Mouse (Mus musculus): Measurements from ENCODE around the gene Ankrd22. TPM values are rescaled to one million over a fixed set of nuclear protein-coding genes. Genes with fewer than 3 reads are reported as not detected.

Gene Ankrd22
- polyA plus RNA-seq, 1 experiment from 2014 or later = 1.6 TPM

DNA sequence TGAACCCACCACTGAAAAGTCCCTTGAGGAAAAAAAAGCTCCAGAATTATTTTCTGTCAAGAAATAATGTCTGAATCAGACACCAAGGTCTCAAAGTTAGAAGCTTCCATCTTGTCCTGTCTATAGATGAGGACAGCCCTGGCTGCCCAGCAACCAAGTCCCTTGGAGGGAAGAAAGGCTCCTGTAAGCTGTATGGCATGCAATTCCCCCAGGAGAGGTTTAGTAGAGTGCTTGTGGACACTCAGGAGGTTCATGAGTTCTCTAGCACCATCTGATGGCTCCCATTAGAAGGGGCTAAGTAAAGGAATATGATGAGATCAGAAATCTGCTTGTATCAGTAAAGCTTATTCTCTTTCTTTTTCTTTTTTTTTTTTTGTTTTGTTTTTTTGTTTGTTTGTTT lies 3.3 kb upstream of the Ankrd22 start:
- H3K27me3 ChIP-seq (replicated peaks; ENCODE audit: control insufficient read depth, insufficient read depth, low read length) = no peaks in the 10 kb centered on the region
- no peak overlapping the region for H3K4me2 ChIP-seq (ENCODE audit: low read length)
- no peaks in the 10 kb centered on the region for H3K9me3 ChIP-seq (ENCODE audit: control insufficient read depth, low read length)
- ATAC-seq (replicated peaks; ENCODE audit: low FRiP score, low TSS enrichment, low read depth) (no peak), DNase-seq (ENCODE audit: low spot score) (no peak)
- H3K27ac ChIP-seq (ENCODE audit: low read depth) = no peak overlapping the region
- 0 out of 2 replicates have a peak, but pooled peaks cover 3% of the 10 kb centered on the region for H3K4me1 ChIP-seq (replicated peaks; ENCODE audit: control insufficient read depth, insufficient read depth, low read length)
- no peak overlapping the region for H3K9ac ChIP-seq (ENCODE audit: low read length)
- no peaks in the 10 kb centered on the region for H3K36me3 ChIP-seq (ENCODE audit: control insufficient read depth, insufficient read depth, low read length)
- no peak overlapping the region for H3K4me3 ChIP-seq (ENCODE audit: low read depth, low read length)

DNA sequence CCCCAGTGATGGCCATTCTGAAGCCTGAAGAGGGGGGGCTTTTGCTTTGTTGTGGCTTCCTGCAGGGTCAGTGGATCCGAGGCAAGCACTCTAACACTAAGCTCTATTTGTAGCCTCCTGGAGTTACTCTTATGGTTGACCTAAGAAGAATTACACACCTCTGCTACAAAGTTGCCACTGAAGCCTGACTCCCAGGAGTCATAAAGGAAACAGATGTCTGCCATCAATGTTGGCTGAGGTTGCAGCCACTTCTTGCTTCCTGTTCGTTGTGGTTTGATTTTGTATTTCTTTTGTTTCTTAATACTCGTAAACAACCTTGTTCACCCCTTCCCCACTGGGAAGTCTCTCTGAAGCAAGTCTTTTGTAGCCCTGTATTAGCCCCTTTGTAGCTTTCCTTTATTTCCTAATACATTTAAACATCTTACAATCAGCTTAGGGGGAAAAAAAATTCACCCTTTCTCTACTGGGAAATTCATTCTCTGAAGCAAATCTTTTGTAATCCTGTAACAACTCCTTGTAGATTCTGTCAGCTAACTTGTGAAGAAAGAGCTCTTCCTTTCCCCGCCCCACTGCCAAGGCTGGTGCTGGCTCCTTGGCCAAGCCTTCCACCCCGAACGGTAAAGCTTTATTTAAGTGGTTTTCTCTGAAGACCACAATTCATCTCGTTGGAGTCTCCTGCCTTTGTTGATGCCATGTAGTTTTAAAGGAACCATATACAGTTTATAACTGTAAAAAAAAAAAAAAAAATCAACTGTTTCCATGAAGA lies 2.2 kb upstream of the Ankrd22 start:
- Histone ChIP-seq H3K4me2 (ENCODE audit: low read length) (no peak overlapping the region), H3K9ac (ENCODE audit: low read length) (no peak overlapping the region), H3K4me3 (ENCODE audit: low read depth, low read length) (no peak overlapping the region), H3K4me1 (replicated peaks; ENCODE audit: control insufficient read depth, insufficient read depth, low read length) (0 out of 2 replicates have a peak, but pooled peaks cover 3% of the 10 kb centered on the region), H3K9me3 (ENCODE audit: control insufficient read depth, low read length) (no peaks in the 10 kb centered on the region), H3K36me3 (ENCODE audit: control insufficient read depth, insufficient read depth, low read length) (no peaks in the 10 kb centered on the region), H3K27me3 (replicated peaks; ENCODE audit: control insufficient read depth, insufficient read depth, low read length) (no peaks in the 10 kb centered on the region), H3K27ac (ENCODE audit: low read depth) (no peak overlapping the region)
- no peak for ATAC-seq (replicated peaks; ENCODE audit: low FRiP score, low TSS enrichment, low read depth)
- WGBS = 49% methylated on average over 7 of the region's 7 CpGs
- DNase-seq (ENCODE audit: low spot score) = no peak

DNA sequence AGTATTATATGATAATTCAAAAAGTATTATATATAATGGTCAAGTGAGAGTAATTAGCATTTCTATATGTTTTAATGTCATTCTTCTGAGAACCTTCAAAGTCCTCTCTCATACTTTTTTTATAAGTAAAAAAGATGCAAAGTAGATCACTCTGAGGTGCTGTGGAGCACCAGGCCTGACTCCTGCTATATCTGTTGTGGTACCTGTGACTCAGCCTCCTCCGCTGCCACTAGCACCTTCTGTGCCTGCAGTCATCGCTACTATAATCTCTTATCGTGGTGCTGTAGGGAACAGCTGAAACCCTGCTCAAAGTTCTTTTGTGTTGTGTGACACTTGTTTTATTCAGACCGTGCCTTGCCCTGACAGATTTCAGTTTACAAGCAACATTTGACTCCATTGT lies 533 bp upstream of the Ankrd22 start:
- 83% methylated on average over 4 of the region's 4 CpGs for WGBS
- Histone ChIP-seq H3K9me3 (ENCODE audit: control insufficient read depth, low read length) (no peaks in the 10 kb centered on the region), H3K4me3 (ENCODE audit: low read depth, low read length) (no peak overlapping the region), H3K4me2 (ENCODE audit: low read length) (no peak overlapping the region), H3K4me1 (replicated peaks; ENCODE audit: control insufficient read depth, insufficient read depth, low read length) (no peaks in the 10 kb centered on the region), H3K36me3 (ENCODE audit: control insufficient read depth, insufficient read depth, low read length) (no peaks in the 10 kb centered on the region), H3K27me3 (replicated peaks; ENCODE audit: control insufficient read depth, insufficient read depth, low read length) (no peaks in the 10 kb centered on the region), H3K9ac (ENCODE audit: low read length) (no peak overlapping the region), H3K27ac (ENCODE audit: low read depth) (no peak overlapping the region)
- ATAC-seq (replicated peaks; ENCODE audit: low FRiP score, low TSS enrichment, low read depth) (no peak), DNase-seq (ENCODE audit: low spot score) (no peak)

DNA sequence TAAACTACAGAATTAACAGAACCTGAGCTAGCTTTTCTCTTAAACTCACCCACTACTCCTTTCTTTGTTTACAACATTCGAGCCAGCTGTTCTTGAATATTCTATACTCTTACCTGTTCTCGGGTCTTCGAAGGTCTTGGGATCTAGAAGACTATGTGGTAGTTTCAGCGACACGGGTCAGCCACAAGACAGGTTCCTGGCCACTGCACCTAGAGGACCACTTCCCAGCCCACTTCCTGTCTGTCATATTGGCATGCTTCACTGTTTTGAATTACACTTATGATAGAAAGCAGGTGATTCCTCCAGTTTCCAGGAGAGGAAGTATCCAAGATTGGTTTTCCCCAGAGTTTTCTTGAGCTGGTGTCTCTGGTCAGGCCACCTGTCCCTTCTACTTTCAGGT lies 3.2 kb downstream of the Ankrd22 start:
- no peak for DNase-seq (ENCODE audit: low spot score)
- H3K4me2 ChIP-seq (ENCODE audit: low read length) = no peak overlapping the region

DNA sequence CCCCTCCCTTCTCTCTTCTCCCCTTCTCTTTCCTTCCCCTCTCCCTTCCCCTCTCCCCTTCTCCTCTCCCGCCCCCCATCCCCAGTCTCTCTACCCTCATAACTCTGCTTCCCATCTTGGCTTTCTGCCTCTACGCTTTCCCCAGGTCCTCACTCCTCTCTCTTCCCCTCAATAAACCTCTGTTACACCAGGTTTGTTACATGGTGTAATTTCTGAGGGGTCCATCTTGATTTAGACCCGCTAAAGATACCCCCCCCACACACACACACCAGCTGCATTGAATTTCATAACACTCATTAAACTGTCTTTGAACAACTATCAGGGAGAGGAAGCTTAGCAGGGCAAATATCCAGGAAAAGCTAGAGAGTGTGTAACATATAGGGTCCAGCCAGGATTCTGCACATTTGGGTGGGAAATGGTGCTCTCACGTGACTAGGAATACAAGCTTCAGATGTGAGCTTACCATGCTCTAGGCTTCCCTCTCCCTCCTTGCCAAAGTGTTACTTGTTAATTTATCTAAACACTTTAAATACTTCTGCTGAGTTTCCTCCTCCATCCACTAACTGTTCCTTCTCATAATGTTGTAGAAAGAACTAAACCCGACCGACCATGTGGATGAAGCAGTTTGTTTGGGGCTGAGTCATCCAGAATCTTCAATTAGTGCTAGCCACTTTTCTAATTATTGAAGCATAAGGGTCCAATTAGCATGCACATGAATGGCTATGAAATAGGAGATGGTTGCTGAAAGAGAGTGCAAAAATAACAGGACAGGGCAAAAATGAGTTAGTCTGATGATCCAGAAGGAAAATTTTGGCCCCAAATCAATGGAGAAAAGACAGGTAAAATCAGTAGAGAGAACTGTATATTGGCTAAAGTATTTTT lies 12.3 kb downstream of the Ankrd22 start:
- H3K27ac ChIP-seq (ENCODE audit: low read depth) = no peak overlapping the region
- no peak overlapping the region for H3K4me3 ChIP-seq (ENCODE audit: low read depth, low read length)
- no peaks in the 10 kb centered on the region for H3K9me3 ChIP-seq (ENCODE audit: control insufficient read depth, low read length)
- no peaks in the 10 kb centered on the region for H3K27me3 ChIP-seq (replicated peaks; ENCODE audit: control insufficient read depth, insufficient read depth, low read length)
- no peak overlapping the region for H3K4me2 ChIP-seq (ENCODE audit: low read length)
- DNase-seq (ENCODE audit: low spot score) (no peak), ATAC-seq (replicated peaks; ENCODE audit: low FRiP score, low TSS enrichment, low read depth) (no peak)
- WGBS = 78% methylated on average over 6 of the region's 6 CpGs
- H3K9ac ChIP-seq (ENCODE audit: low read length) = no peak overlapping the region
- H3K36me3 ChIP-seq (ENCODE audit: control insufficient read depth, insufficient read depth, low read length) = no peaks in the 10 kb centered on the region
- no peaks in the 10 kb centered on the region for H3K4me1 ChIP-seq (replicated peaks; ENCODE audit: control insufficient read depth, insufficient read depth, low read length)

More for the DNA sequence above, 3.2 kb downstream of the Ankrd22 start:
- H3K27ac ChIP-seq (ENCODE audit: low read depth) = no peak overlapping the region
- H3K4me3 ChIP-seq (ENCODE audit: low read depth, low read length) = no peak overlapping the region
- H3K27me3 ChIP-seq (replicated peaks; ENCODE audit: control insufficient read depth, insufficient read depth, low read length) = no peaks in the 10 kb centered on the region
- WGBS = 81% methylated on average over 5 of the region's 5 CpGs
- ATAC-seq (replicated peaks; ENCODE audit: low FRiP score, low TSS enrichment, low read depth) = no peak
- H3K36me3 ChIP-seq (ENCODE audit: control insufficient read depth, insufficient read depth, low read length) = no peaks in the 10 kb centered on the region
- no peaks in the 10 kb centered on the region for H3K4me1 ChIP-seq (replicated peaks; ENCODE audit: control insufficient read depth, insufficient read depth, low read length)
- H3K9me3 ChIP-seq (ENCODE audit: control insufficient read depth, low read length) = no peaks in the 10 kb centered on the region
- no peak overlapping the region for H3K9ac ChIP-seq (ENCODE audit: low read length)

DNA sequence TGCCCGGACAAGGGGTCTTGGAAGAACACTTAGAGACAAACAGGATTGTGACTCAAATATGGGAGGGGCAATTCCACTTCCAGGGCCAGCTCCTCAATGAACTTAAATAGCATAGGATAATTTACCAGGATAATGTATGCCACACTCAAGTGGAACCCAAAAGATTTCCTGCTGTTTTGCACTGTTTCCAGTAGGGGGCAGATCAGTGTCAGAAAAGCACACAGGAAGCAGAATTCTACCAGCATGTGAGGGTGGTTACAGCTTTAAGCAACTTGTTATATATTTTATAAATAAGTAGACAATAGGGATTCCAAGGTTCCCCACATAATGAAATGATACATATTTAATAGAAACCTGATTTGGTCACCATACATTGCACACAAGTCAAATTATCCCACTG lies 13.9 kb downstream of the Ankrd22 start:
- H3K4me2 ChIP-seq (ENCODE audit: low read length) = no peak overlapping the region
- H3K36me3 ChIP-seq (ENCODE audit: control insufficient read depth, insufficient read depth, low read length) = no peaks in the 10 kb centered on the region
- H3K9me3 ChIP-seq (ENCODE audit: control insufficient read depth, low read length) = no peaks in the 10 kb centered on the region
- peak; percentile 50 for DNase-seq (ENCODE audit: low spot score)
- ATAC-seq (replicated peaks; ENCODE audit: low FRiP score, low TSS enrichment, low read depth) = no peak
- WGBS = 88% methylated on average over 1 of the region's 1 CpGs
- no peak overlapping the region for H3K27ac ChIP-seq (ENCODE audit: low read depth)
- H3K4me3 ChIP-seq (ENCODE audit: low read depth, low read length) = no peak overlapping the region
- H3K27me3 ChIP-seq (replicated peaks; ENCODE audit: control insufficient read depth, insufficient read depth, low read length) = no peaks in the 10 kb centered on the region
- no peak overlapping the region for H3K9ac ChIP-seq (ENCODE audit: low read length)
- H3K4me1 ChIP-seq (replicated peaks; ENCODE audit: control insufficient read depth, insufficient read depth, low read length) = no peaks in the 10 kb centered on the region

DNA sequence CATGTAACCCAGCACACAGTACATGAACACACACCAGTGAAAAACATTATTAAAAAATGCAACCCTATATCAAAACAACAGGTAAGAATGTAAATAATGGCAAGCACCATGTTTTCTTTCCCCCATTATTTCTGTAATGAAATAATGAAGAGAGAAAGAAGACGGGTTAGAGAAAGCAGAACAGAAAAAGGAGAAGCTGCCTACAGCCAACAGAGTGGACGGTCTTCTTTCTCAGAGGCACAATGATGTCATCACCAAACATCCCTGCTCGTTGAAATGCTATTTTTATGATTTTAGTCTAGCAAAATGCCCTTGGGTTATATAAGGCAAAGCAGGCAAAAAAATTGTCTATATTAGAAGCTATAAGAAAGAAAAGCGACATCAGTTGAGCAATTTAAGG lies 17.4 kb downstream of the Ankrd22 start:
- H3K9ac ChIP-seq (ENCODE audit: low read length) = no peak overlapping the region
- H3K4me1 ChIP-seq (replicated peaks; ENCODE audit: control insufficient read depth, insufficient read depth, low read length) = no peaks in the 10 kb centered on the region
- H3K27ac ChIP-seq (ENCODE audit: low read depth) = no peak overlapping the region
- H3K27me3 ChIP-seq (replicated peaks; ENCODE audit: control insufficient read depth, insufficient read depth, low read length) = no peaks in the 10 kb centered on the region
- ATAC-seq (replicated peaks; ENCODE audit: low FRiP score, low TSS enrichment, low read depth) (no peak), DNase-seq (ENCODE audit: low spot score) (no peak)
- no peaks in the 10 kb centered on the region for H3K36me3 ChIP-seq (ENCODE audit: control insufficient read depth, insufficient read depth, low read length)
- H3K4me3 ChIP-seq (ENCODE audit: low read depth, low read length) = no peak overlapping the region
- no peaks in the 10 kb centered on the region for H3K9me3 ChIP-seq (ENCODE audit: control insufficient read depth, low read length)
- 74% methylated on average over 4 of the region's 4 CpGs for WGBS
- H3K4me2 ChIP-seq (ENCODE audit: low read length) = no peak overlapping the region

DNA sequence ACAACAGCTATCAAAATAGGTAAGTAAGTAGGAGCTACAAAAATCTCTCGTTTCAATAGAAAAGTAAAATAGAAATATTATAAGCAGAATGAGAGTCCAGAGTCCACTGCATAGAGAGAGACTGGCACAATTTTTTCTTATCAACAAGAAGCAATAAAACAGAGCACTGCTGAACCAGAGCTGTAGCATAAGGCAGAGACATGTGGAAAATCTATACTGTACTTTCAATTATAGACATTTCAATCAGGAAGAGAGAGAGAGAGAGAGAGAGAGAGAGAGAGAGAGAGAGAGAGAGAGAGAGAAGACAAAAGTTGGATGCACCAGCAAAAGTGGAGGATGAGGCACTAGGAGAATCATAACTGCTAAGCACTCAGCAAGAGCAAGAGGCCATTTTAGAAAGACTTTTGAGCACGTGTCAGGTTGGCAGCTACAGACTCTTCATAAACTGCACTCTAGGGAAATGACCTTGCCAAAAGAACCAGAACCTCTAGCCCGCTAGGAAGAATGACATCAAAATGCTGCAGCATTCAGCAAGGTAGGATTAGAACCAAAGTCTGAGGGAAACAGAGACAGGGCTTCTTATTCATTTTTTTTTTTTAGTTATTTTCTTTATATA lies 26.3 kb downstream of the Ankrd22 start:
- no peak for ATAC-seq (replicated peaks; ENCODE audit: low FRiP score, low TSS enrichment, low read depth)
- Histone ChIP-seq H3K9me3 (ENCODE audit: control insufficient read depth, low read length) (no peaks in the 10 kb centered on the region), H3K4me2 (ENCODE audit: low read length) (no peak overlapping the region), H3K4me1 (replicated peaks; ENCODE audit: control insufficient read depth, insufficient read depth, low read length) (no peaks in the 10 kb centered on the region), H3K36me3 (ENCODE audit: control insufficient read depth, insufficient read depth, low read length) (no peaks in the 10 kb centered on the region), H3K27me3 (replicated peaks; ENCODE audit: control insufficient read depth, insufficient read depth, low read length) (no peaks in the 10 kb centered on the region), H3K9ac (ENCODE audit: low read length) (no peak overlapping the region), H3K27ac (ENCODE audit: low read depth) (no peak overlapping the region), H3K4me3 (ENCODE audit: low read depth, low read length) (no peak overlapping the region)
- DNase-seq (ENCODE audit: low spot score) = no peak
- whole genome bisulfite sequencing = 78% methylated on average over 3 of the region's 3 CpGs

Measured in intestine, embryonic 14.5 days (tissue).